Mouse (Mus musculus): ENCODE measurements at regions not wholly inside any gene's neighbourhood (a gene's known extent, or its start where the extent isn't known, plus 50 kb on each side); places are given as distances from the start of the nearest gene placed in this dataset.

DNA sequence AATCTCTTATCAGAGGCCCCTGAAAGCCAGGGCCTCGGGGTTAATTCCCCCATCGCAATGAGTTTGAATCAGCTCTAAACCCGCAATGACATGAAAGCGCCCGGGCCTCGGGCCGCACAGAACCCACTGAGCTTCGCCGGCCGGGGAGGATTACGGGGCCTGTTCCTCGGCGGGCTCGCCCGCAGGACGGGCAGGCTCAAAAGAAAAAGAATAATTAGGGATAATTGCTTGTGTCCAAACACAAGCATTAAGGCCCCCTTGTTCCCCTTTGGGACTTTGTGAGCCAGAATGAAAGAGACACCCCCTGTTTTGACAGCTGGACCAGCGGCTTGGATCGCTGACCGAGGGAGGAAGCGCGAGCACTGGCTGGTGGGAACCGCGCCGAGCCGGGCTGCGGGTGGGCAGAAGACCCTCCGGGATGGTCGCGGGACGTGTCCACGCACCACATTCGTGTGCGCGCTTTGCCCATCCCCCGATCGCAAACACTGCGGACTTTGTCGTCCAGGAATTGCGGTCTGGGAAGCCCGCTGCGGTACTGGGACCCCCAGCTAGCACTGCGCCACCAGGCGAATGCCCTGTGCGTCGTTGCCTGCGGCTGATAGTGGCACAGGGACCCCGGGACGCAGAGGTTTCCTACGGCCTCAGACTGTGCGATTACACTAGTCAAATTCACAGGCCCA lies 64.5 kb downstream of the Tmem174 start:
- ATAC-seq (ENCODE audit: insufficient read depth, low read depth) = 0 out of 2 replicates have a peak, but pooled peaks have one; percentile 8
- H3K4me2 ChIP-seq (ENCODE audit: low read depth, low read length) = peak overlapping the region; percentile 71
- no peaks in the 10 kb centered on the region for H3K36me3 ChIP-seq (replicated peaks; ENCODE audit: control insufficient read depth, insufficient read depth, low read length)
- H3K9ac ChIP-seq (replicated peaks; ENCODE audit: low read depth, low read length) = no peak overlapping the region; the same call in 1 of the 2 replicates
- H3K27me3 ChIP-seq (ENCODE audit: control insufficient read depth, insufficient read depth, low read length) = peaks cover 62% of the 10 kb centered on the region
- H3K27ac ChIP-seq (ENCODE audit: low read depth) = no peak overlapping the region
- 2% methylated on average over 50 of the region's 50 CpGs for WGBS
- H3K4me3 ChIP-seq (ENCODE audit: low read depth, low read length) = peak overlapping the region; percentile 50
- TF ChIP-seq EP300 (IDR thresholded peaks at IDR 0.05; ENCODE audit: low read depth) (no peak), CTCF (IDR thresholded peaks at IDR 0.05; ENCODE audit: low read depth) (no peak)
- no peaks in the 10 kb centered on the region for H3K9me3 ChIP-seq (replicated peaks; ENCODE audit: control insufficient read depth, low read length)
- no peak for DNase-seq (ENCODE audit: low spot score)
- H3K4me1 ChIP-seq (ENCODE audit: control insufficient read depth, insufficient read depth) = 0 out of 2 replicates have a peak, but pooled peaks cover 3% of the 10 kb centered on the region

DNA sequence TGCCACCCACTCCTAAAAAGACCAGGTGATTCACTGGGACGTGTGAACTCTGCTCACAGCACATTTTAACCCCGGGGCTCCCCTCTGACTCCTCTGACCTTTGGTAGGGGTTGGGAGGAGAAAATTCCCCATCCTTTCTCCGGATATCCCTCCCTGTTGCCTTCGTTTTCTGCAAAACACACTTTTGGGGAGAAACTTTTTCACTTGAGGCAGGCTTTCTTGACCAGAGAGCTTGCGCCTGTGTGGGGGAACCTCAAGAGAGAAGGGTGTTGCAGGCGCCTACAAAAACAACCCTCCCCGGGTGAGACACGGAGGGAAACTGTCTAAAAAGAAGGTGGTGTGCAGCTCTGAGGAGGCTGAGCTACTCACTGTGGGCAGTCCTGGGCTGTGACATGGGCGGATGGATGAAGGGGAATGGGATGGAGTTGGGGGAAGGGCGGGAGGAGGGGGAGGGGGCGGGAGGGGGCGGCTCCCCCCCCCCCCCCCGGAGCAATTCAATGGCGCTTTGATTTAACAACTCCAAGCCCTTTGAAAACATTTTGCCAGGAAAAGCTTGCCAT lies 65.1 kb downstream of the Tmem174 start:
- Histone ChIP-seq H3K36me3 (replicated peaks; ENCODE audit: control insufficient read depth, insufficient read depth, low read length) (no peaks in the 10 kb centered on the region), H3K4me2 (ENCODE audit: low read depth, low read length) (peak overlapping the region; percentile 71), H3K9ac (replicated peaks; ENCODE audit: low read depth, low read length) (no peak overlapping the region), H3K27ac (ENCODE audit: low read depth) (no peak overlapping the region), H3K27me3 (ENCODE audit: control insufficient read depth, insufficient read depth, low read length) (peaks cover 62% of the 10 kb centered on the region), H3K9me3 (replicated peaks; ENCODE audit: control insufficient read depth, low read length) (no peaks in the 10 kb centered on the region), H3K4me1 (ENCODE audit: control insufficient read depth, insufficient read depth) (0 out of 2 replicates have a peak, but pooled peaks cover 3% of the 10 kb centered on the region), H3K4me3 (ENCODE audit: low read depth, low read length) (peak overlapping the region; percentile 50)
- no peak for ATAC-seq (ENCODE audit: insufficient read depth, low read depth)
- TF ChIP-seq EP300 (IDR thresholded peaks at IDR 0.05; ENCODE audit: low read depth) (no peak), CTCF (IDR thresholded peaks at IDR 0.05; ENCODE audit: low read depth) (no peak)
- 14% methylated on average over 12 of the region's 14 CpGs for WGBS
- no peak for DNase-seq (ENCODE audit: low spot score)

DNA sequence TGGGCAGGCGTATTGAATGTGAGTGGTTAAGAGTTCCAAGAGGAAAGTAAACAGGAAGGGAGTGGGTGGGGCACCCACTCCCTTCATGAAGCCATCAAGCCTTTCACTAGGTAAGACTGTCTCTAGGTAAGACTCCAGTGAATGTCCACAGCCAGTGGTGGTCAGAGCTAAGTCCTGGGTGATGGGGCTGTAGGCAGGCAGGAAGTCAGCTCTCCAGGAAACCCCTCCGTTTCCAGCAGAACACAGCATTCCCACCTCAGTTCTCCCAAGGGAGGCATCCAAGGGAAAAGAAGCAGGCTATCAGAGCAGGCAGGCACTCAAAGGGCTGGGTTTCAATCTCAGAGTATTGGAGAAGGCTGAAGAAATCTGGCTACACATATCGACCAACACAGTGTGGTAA lies 66.2 kb downstream of the Tmem174 start:
- H3K36me3 ChIP-seq (replicated peaks; ENCODE audit: control insufficient read depth, insufficient read depth, low read length) = no peaks in the 10 kb centered on the region
- 56% methylated on average over 3 of the region's 3 CpGs for WGBS
- H3K9ac ChIP-seq (replicated peaks; ENCODE audit: low read depth, low read length) = no peak overlapping the region
- no peak for TF ChIP-seq EP300 (IDR thresholded peaks at IDR 0.05; ENCODE audit: low read depth)
- no peak for TF ChIP-seq CTCF (IDR thresholded peaks at IDR 0.05; ENCODE audit: low read depth)
- H3K27ac ChIP-seq (ENCODE audit: low read depth) = no peak overlapping the region
- no peak overlapping the region for H3K4me3 ChIP-seq (ENCODE audit: low read depth, low read length)
- no peak overlapping the region for H3K4me2 ChIP-seq (ENCODE audit: low read depth, low read length)
- H3K4me1 ChIP-seq (ENCODE audit: control insufficient read depth, insufficient read depth) = 0 out of 2 replicates have a peak, but pooled peaks cover 3% of the 10 kb centered on the region
- H3K27me3 ChIP-seq (ENCODE audit: control insufficient read depth, insufficient read depth, low read length) = peaks cover 59% of the 10 kb centered on the region
- ATAC-seq (ENCODE audit: insufficient read depth, low read depth) (no peak), DNase-seq (ENCODE audit: low spot score) (no peak)
- H3K9me3 ChIP-seq (replicated peaks; ENCODE audit: control insufficient read depth, low read length) = no peaks in the 10 kb centered on the region

DNA sequence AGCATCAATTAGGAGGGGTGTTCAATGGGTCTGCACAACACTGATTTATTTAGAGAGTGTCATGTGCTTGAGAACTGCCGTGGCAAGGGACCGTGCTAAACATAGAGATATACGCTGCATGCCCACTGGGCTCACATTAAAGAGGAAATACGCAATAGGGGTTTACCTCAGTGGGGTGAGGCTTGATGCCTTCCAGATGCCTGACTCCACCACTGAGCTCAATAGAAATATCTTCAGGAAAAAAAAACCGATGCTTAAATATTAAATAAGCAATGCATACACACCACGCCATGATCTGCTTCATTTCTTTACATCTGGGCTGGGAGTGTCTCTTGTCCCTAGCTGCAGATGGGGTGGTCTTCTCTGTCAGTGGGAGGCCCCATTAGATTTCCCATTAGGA lies 63.9 kb upstream of the Gm10320 start:
- H3K27me3 ChIP-seq (ENCODE audit: control insufficient read depth, insufficient read depth, low read length) = 0 out of 2 replicates have a peak, but pooled peaks cover 3% of the 10 kb centered on the region
- H3K4me3 ChIP-seq (ENCODE audit: low read depth, low read length) = no peak overlapping the region
- no peak overlapping the region for H3K9ac ChIP-seq (replicated peaks; ENCODE audit: low read depth, low read length)
- no peak overlapping the region for H3K27ac ChIP-seq (ENCODE audit: low read depth)
- DNase-seq (ENCODE audit: low spot score) (no peak), ATAC-seq (ENCODE audit: insufficient read depth, low read depth) (no peak)
- no peaks in the 10 kb centered on the region for H3K4me1 ChIP-seq (ENCODE audit: control insufficient read depth, insufficient read depth)
- H3K9me3 ChIP-seq (replicated peaks; ENCODE audit: control insufficient read depth, low read length) = no peaks in the 10 kb centered on the region
- TF ChIP-seq EP300 (IDR thresholded peaks at IDR 0.05; ENCODE audit: low read depth) (no peak), CTCF (IDR thresholded peaks at IDR 0.05; ENCODE audit: low read depth) (no peak)
- WGBS = 54% methylated on average over 6 of the region's 6 CpGs
- H3K36me3 ChIP-seq (replicated peaks; ENCODE audit: control insufficient read depth, insufficient read depth, low read length) = no peaks in the 10 kb centered on the region
- H3K4me2 ChIP-seq (ENCODE audit: low read depth, low read length) = no peak overlapping the region

DNA sequence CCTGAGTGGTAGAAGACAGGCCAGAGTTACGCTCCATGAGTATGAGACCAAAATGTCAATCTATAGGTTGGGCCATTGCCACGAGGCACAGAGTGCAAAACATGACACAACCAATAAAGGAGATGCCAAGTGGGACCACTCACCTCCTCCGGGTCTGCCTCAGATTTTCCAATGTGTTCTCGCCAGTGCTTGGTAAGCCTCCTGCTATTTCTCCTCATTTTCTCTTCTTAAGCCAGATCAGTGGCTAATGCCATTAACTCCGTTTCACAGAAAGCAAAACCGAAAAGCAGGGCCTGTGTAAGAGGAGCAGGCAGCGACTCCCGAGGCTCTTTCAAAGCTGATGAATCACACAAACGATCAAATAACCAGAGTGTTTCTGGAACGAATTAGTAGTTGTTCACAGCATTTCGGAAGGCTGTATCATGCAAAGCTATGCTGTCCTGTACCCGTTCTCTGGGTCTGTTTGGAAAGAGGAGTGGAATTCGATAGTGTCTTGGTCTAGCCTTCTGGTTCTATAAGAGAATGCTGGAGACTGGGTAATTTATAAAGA lies 59.7 kb upstream of the Gm10320 start:
- 78% methylated on average over 13 of the region's 13 CpGs for WGBS
- no peak for DNase-seq (ENCODE audit: low spot score)

More for the DNA sequence above, 59.7 kb upstream of the Gm10320 start:
- H3K27ac ChIP-seq (ENCODE audit: low read depth) = no peak overlapping the region
- H3K9me3 ChIP-seq (replicated peaks; ENCODE audit: control insufficient read depth, low read length) = no peaks in the 10 kb centered on the region
- H3K4me3 ChIP-seq (ENCODE audit: low read depth, low read length) = no peak overlapping the region
- H3K4me2 ChIP-seq (ENCODE audit: low read depth, low read length) = no peak overlapping the region
- no peak overlapping the region for H3K9ac ChIP-seq (replicated peaks; ENCODE audit: low read depth, low read length)
- TF ChIP-seq CTCF (IDR thresholded peaks at IDR 0.05; ENCODE audit: low read depth) (no peak), EP300 (IDR thresholded peaks at IDR 0.05; ENCODE audit: low read depth) (no peak)
- H3K4me1 ChIP-seq (ENCODE audit: control insufficient read depth, insufficient read depth) = no peaks in the 10 kb centered on the region
- H3K36me3 ChIP-seq (replicated peaks; ENCODE audit: control insufficient read depth, insufficient read depth, low read length) = no peaks in the 10 kb centered on the region
- 0 out of 2 replicates have a peak, but pooled peaks cover 12% of the 10 kb centered on the region for H3K27me3 ChIP-seq (ENCODE audit: control insufficient read depth, insufficient read depth, low read length)
- ATAC-seq (ENCODE audit: insufficient read depth, low read depth) = no peak
